Mouse (Mus musculus): Measurements from ENCODE around the gene Slc5a2. TPM values are rescaled to one million over a fixed set of nuclear protein-coding genes. Genes with fewer than 3 reads are reported as not detected.
A peak's percentile ranks its signal among the peaks of the same experiment; 100 is the strongest.

The Slc5a2 gene
- polyA plus RNA-seq, 1 experiment from 2014 or later, result 2.2 TPM

GRCm38 (mm10) chr7:128237927-128238778, 27.3 kb upstream of the Slc5a2 start, which contains the start of gene 9130023H24Rik:
Gene 9130023H24Rik (minus strand): TSS chr7:128238031.
- peak; percentile 91 for ATAC-seq (ENCODE audit: low FRiP score, low TSS enrichment)
- no peaks in the 10 kb centered on the region for H3K9me3 ChIP-seq (ENCODE audit: control insufficient read depth, low read length)
- H3K27me3 ChIP-seq (ENCODE audit: control insufficient read depth, insufficient read depth, low read length), result no peaks in the 10 kb centered on the region
- H3K4me2 ChIP-seq (replicated peaks; ENCODE audit: low read depth, low read length), result peak within 1 kb of the TSS; percentile 75
- H3K9ac ChIP-seq (ENCODE audit: low read depth, low read length), result peak within 1 kb of the TSS; percentile 86
- WGBS, result under 1% methylated on average over 67 of the region's 72 CpGs
- peak within 1 kb of the TSS; percentile 97 for H3K27ac ChIP-seq (ENCODE audit: low read depth, low read length)
- peaks cover 36% of the 10 kb centered on the region; the same call in 1 of the 2 replicates for H3K36me3 ChIP-seq (ENCODE audit: control insufficient read depth, insufficient read depth, low read length)
- H3K4me3 ChIP-seq (ENCODE audit: low read length), result peak within 1 kb of the TSS; percentile 79
- peaks cover 5% of the 10 kb centered on the region for H3K4me1 ChIP-seq (ENCODE audit: control insufficient read depth, insufficient read depth, low read length)

GRCm38 (mm10) chr7:128238991-128239390, 26.5 kb upstream of the Slc5a2 start:
- peak overlapping the region; percentile 97 for H3K27ac ChIP-seq (ENCODE audit: low read depth, low read length)
- no peaks in the 10 kb centered on the region for H3K27me3 ChIP-seq (ENCODE audit: control insufficient read depth, insufficient read depth, low read length)
- no peaks in the 10 kb centered on the region for H3K9me3 ChIP-seq (ENCODE audit: control insufficient read depth, low read length)
- H3K9ac ChIP-seq (ENCODE audit: low read depth, low read length), result peak overlapping the region; percentile 50; the same call in 1 of the 2 replicates
- ATAC-seq (ENCODE audit: low FRiP score, low TSS enrichment), result no peak
- peaks cover 5% of the 10 kb centered on the region for H3K4me1 ChIP-seq (ENCODE audit: control insufficient read depth, insufficient read depth, low read length)
- peaks cover 38% of the 10 kb centered on the region for H3K36me3 ChIP-seq (ENCODE audit: control insufficient read depth, insufficient read depth, low read length)
- WGBS, result 33% methylated on average over 4 of the region's 4 CpGs
- H3K4me2 ChIP-seq (replicated peaks; ENCODE audit: low read depth, low read length), result peak overlapping the region; percentile 69
- peak overlapping the region; percentile 79 for H3K4me3 ChIP-seq (ENCODE audit: low read length)

DNA sequence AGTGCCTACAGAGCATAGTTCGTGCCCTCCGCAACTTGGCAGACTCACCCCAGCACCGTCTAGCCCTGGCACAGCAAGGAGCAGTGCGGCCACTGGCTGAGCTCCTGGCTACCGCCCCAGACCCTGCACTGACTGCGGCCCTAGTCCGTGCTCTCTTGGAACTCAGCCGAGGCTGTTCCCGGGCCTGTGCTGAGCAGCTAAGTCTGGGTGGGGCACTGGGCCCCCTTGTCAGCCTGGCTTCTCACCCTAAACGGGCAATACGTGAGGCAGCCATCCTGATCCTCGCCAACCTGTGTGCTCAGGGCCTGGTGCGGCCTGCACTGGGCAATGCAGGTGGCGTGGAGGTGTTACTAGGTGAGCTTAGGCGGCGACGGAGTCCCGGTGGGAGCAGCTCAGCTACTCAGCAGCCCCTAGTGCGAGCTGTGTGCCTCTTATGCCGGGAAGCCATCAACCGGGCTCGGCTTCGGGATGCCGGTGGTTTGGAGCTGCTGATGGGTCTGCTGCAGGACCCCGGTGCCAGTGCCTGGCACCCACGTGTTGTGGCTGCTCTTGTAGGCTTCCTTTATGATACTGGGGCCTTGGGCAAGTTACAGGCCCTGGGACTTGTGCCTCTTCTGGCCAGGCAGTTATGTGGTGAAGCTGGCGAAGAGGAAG, 25.2 kb upstream of the Slc5a2 start:
- H3K9ac ChIP-seq (ENCODE audit: low read depth, low read length), result no peak overlapping the region
- H3K4me3 ChIP-seq (ENCODE audit: low read length), result no peak overlapping the region
- H3K27ac ChIP-seq (ENCODE audit: low read depth, low read length), result no peak overlapping the region
- H3K27me3 ChIP-seq (ENCODE audit: control insufficient read depth, insufficient read depth, low read length), result no peaks in the 10 kb centered on the region
- H3K36me3 ChIP-seq (ENCODE audit: control insufficient read depth, insufficient read depth, low read length), result peaks cover 50% of the 10 kb centered on the region
- no peaks in the 10 kb centered on the region for H3K9me3 ChIP-seq (ENCODE audit: control insufficient read depth, low read length)
- no peak overlapping the region for H3K4me2 ChIP-seq (replicated peaks; ENCODE audit: low read depth, low read length)
- ATAC-seq (ENCODE audit: low FRiP score, low TSS enrichment), result no peak
- peaks cover 5% of the 10 kb centered on the region for H3K4me1 ChIP-seq (ENCODE audit: control insufficient read depth, insufficient read depth, low read length)
- WGBS, result 93% methylated on average over 25 of the region's 27 CpGs

- H3K4me1 ChIP-seq (ENCODE audit: control insufficient read depth, insufficient read depth, low read length), result peaks cover 10% of the 10 kb centered on the region; the same call in 1 of the 2 replicates
- no peak for ATAC-seq (ENCODE audit: low FRiP score, low TSS enrichment)
- H3K9me3 ChIP-seq (ENCODE audit: control insufficient read depth, low read length), result no peaks in the 10 kb centered on the region
- H3K9ac ChIP-seq (ENCODE audit: low read depth, low read length), result no peak overlapping the region
- no peak overlapping the region for H3K4me3 ChIP-seq (ENCODE audit: low read length)
- H3K27ac ChIP-seq (ENCODE audit: low read depth, low read length), result no peak overlapping the region
- 91% methylated on average over 16 of the region's 16 CpGs for WGBS
- H3K4me2 ChIP-seq (replicated peaks; ENCODE audit: low read depth, low read length), result no peak overlapping the region
- no peaks in the 10 kb centered on the region for H3K27me3 ChIP-seq (ENCODE audit: control insufficient read depth, insufficient read depth, low read length)
- H3K36me3 ChIP-seq (ENCODE audit: control insufficient read depth, insufficient read depth, low read length), result peaks cover 48% of the 10 kb centered on the region
Observed at GRCm38 (mm10) chr7:128242331-128242730, 23.1 kb upstream of the Slc5a2 start.

DNA sequence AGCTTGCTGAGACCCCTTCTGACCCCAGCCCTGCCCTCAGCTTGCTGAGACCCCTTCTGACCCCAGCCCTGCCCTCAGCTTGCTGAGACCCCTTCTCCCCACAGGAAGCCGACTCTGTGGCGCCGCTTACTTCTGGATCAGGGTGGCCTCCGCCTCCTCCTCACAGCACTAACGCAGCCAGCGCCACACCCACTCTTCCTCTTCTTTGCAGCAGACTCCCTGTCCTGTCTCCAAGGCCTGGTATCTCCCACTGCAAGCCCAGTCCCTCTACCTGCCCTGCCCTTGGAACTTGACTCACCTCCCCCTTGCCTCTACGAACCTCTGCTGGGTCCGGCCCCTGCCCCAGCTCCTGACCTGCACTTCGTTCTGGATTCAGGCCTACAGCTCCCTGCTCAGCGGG, 21.5 kb upstream of the Slc5a2 start:
- H3K9me3 ChIP-seq (ENCODE audit: control insufficient read depth, low read length), result no peaks in the 10 kb centered on the region
- H3K27ac ChIP-seq (ENCODE audit: low read depth, low read length), result no peak overlapping the region
- peaks cover 10% of the 10 kb centered on the region; the same call in 1 of the 2 replicates for H3K4me1 ChIP-seq (ENCODE audit: control insufficient read depth, insufficient read depth, low read length)
- no peak overlapping the region for H3K9ac ChIP-seq (ENCODE audit: low read depth, low read length)
- peaks cover 48% of the 10 kb centered on the region for H3K36me3 ChIP-seq (ENCODE audit: control insufficient read depth, insufficient read depth, low read length)
- no peak for ATAC-seq (ENCODE audit: low FRiP score, low TSS enrichment)
- H3K4me2 ChIP-seq (replicated peaks; ENCODE audit: low read depth, low read length), result no peak overlapping the region
- no peak overlapping the region for H3K4me3 ChIP-seq (ENCODE audit: low read length)
- no peaks in the 10 kb centered on the region for H3K27me3 ChIP-seq (ENCODE audit: control insufficient read depth, insufficient read depth, low read length)
- WGBS, result 68% methylated on average over 10 of the region's 10 CpGs

DNA sequence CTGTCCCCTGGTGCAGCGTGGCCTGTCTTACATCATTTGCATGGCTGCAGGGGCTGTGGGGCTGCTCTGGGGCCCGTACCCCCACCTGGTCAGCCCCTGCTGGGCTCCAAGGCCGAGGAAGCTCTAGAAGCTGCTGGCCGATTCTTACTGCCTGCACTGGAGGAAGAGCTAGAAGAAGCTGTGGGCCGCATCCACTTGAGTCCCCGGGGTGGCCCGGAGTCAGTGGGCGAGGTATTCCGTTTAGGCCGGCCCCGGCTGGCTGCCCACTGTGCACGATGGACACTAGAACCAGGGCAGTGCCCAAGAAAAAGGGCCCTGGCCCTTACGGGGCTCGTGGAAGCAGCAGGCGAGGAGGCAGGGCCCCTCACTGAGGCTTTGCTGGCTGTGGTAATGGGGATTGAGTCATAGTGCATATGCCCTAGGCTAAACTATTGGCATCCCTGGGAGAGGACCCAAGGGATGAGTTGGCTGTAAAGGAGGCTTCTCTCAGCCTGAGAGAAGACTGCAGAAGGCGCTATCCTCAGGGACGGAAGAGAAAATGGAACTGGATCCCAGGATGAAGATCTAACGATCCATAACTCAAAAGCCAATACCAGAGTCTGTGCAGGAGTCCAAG, 20.9 kb upstream of the Slc5a2 start:
- Histone ChIP-seq H3K9me3 (ENCODE audit: control insufficient read depth, low read length) (no peaks in the 10 kb centered on the region), H3K4me2 (replicated peaks; ENCODE audit: low read depth, low read length) (no peak overlapping the region), H3K4me3 (ENCODE audit: low read length) (no peak overlapping the region), H3K9ac (ENCODE audit: low read depth, low read length) (no peak overlapping the region), H3K36me3 (ENCODE audit: control insufficient read depth, insufficient read depth, low read length) (peaks cover 48% of the 10 kb centered on the region), H3K27me3 (ENCODE audit: control insufficient read depth, insufficient read depth, low read length) (no peaks in the 10 kb centered on the region), H3K27ac (ENCODE audit: low read depth, low read length) (no peak overlapping the region), H3K4me1 (ENCODE audit: control insufficient read depth, insufficient read depth, low read length) (peaks cover 10% of the 10 kb centered on the region; the same call in 1 of the 2 replicates)
- ATAC-seq (ENCODE audit: low FRiP score, low TSS enrichment), result no peak
- WGBS, result 93% methylated on average over 18 of the region's 18 CpGs

DNA sequence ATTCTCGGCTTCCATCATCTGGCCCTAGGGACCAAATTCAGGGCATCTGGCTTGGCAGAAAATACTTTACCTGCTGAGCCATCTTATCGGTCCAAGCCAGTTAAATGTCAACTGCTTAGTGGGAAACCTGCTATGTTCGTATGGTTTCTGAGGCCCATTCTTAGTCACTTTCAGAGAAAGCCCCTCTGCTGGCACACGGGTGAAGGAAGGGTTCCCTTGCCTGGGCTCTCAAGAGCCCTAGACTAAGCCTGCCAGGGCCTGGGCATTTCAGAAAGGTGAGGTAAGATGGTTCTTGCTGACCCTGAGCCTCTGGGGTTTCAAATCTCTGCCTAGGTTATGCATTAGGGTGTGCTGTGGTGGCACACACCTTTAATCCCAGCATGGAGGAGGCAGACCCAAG, 19.9 kb upstream of the Slc5a2 start:
- H3K9me3 ChIP-seq (ENCODE audit: control insufficient read depth, low read length), result no peaks in the 10 kb centered on the region
- no peak overlapping the region for H3K4me3 ChIP-seq (ENCODE audit: low read length)
- H3K27ac ChIP-seq (ENCODE audit: low read depth, low read length), result no peak overlapping the region; the same call in 1 of the 2 replicates
- peaks cover 10% of the 10 kb centered on the region; the same call in 1 of the 2 replicates for H3K4me1 ChIP-seq (ENCODE audit: control insufficient read depth, insufficient read depth, low read length)
- no peak overlapping the region for H3K9ac ChIP-seq (ENCODE audit: low read depth, low read length)
- H3K36me3 ChIP-seq (ENCODE audit: control insufficient read depth, insufficient read depth, low read length), result peaks cover 46% of the 10 kb centered on the region
- no peak for ATAC-seq (ENCODE audit: low FRiP score, low TSS enrichment)
- H3K27me3 ChIP-seq (ENCODE audit: control insufficient read depth, insufficient read depth, low read length), result no peaks in the 10 kb centered on the region
- no peak overlapping the region for H3K4me2 ChIP-seq (replicated peaks; ENCODE audit: low read depth, low read length)
- 95% methylated on average over 4 of the region's 4 CpGs for WGBS

GRCm38 (mm10) chr7:128246496-128247391, 18.7 kb upstream of the Slc5a2 start, which contains the start of gene Tgfb1i1:
Gene Tgfb1i1 (plus strand): TSS chr7:128246812.
- peak within 1 kb of the TSS; percentile 58 for H3K4me3 ChIP-seq (ENCODE audit: low read length)
- peak within 1 kb of the TSS; percentile 91 for H3K27ac ChIP-seq (ENCODE audit: low read depth, low read length)
- H3K4me2 ChIP-seq (replicated peaks; ENCODE audit: low read depth, low read length), result peak within 1 kb of the TSS; percentile 76
- H3K9me3 ChIP-seq (ENCODE audit: control insufficient read depth, low read length), result no peaks in the 10 kb centered on the region
- H3K4me1 ChIP-seq (ENCODE audit: control insufficient read depth, insufficient read depth, low read length), result peaks cover 16% of the 10 kb centered on the region
- peaks cover 37% of the 10 kb centered on the region for H3K36me3 ChIP-seq (ENCODE audit: control insufficient read depth, insufficient read depth, low read length)
- ATAC-seq (ENCODE audit: low FRiP score, low TSS enrichment), result peak; percentile 82
- WGBS, result 3% methylated on average over 27 of the region's 30 CpGs
- H3K27me3 ChIP-seq (ENCODE audit: control insufficient read depth, insufficient read depth, low read length), result no peaks in the 10 kb centered on the region
- peak within 1 kb of the TSS; percentile 74 for H3K9ac ChIP-seq (ENCODE audit: low read depth, low read length)

Data from kidney, embryonic 14.5 days (tissue).